Mouse (Mus musculus) midbrain, embryonic 16.5 days (tissue): Measurements from ENCODE around the gene Fgfr2. TPM values are rescaled to one million over a fixed set of nuclear protein-coding genes. Genes with fewer than 3 reads are reported as not detected.
A peak's percentile ranks its signal among the peaks of the same experiment; 100 is the strongest.

ENCODE experiments used
- ATAC-seq: fragments of 200-750 bp; cut with Nextera tagmentation; 2 replicates; pipeline ENCODE4 v1.8.0; 2017; ENCODE audit warnings: moderate TSS enrichment
- H3K27ac ChIP-seq: fragments of 300-500 bp; sonication (generic); 2 replicates; pipeline ENCODE4 v1.5.1; 2014; ENCODE audit warnings: mild to moderate bottlenecking, low read length, mixed read lengths
- H3K27me3 ChIP-seq: fragments of 300-500 bp; sonication (generic); 2 replicates; pipeline ENCODE4 v1.6.1; 2014; ENCODE audit warnings: low read depth, low read length, mixed read lengths; ENCODE audit not compliant: control insufficient read depth, insufficient read depth
- H3K36me3 ChIP-seq: fragments of 300-500 bp; sonication (generic); 2 replicates; pipeline ENCODE4 v1.6.1; 2014; ENCODE audit warnings: mild to moderate bottlenecking, low read length, moderate library complexity, mixed read lengths; ENCODE audit not compliant: control insufficient read depth, insufficient read depth
- H3K4me1 ChIP-seq: fragments of 300-500 bp; sonication (generic); 2 replicates; pipeline ENCODE4 v1.6.1; 2014; ENCODE audit warnings: mild to moderate bottlenecking, low read length, mixed read lengths; ENCODE audit not compliant: control insufficient read depth, insufficient read depth
- H3K4me2 ChIP-seq: fragments of 300-500 bp; sonication (generic); 2 replicates; pipeline ENCODE4 v1.6.1; 2014; ENCODE audit warnings: mild to moderate bottlenecking, low read length, mixed read lengths
- H3K4me3 ChIP-seq: fragments of 300-500 bp; sonication (generic); 2 replicates; pipeline ENCODE4 v1.5.1; 2014; ENCODE audit warnings: low read depth, mild to moderate bottlenecking, low read length, moderate library complexity, mixed read lengths
- H3K9ac ChIP-seq: fragments of 300-500 bp; sonication (generic); 2 replicates; pipeline ENCODE4 v1.6.1; 2014; ENCODE audit warnings: low read depth, low read length, mixed read lengths
- H3K9me3 ChIP-seq: fragments of 300-500 bp; sonication (generic); replicated peaks from 2 replicates; pipeline ENCODE4 v1.6.1; 2014; ENCODE audit warnings: mild to moderate bottlenecking, low read length, mixed read lengths; ENCODE audit not compliant: control insufficient read depth, poor library complexity, severe bottlenecking
- WGBS: fragments of 180-500 bp; shearing (Covaris S2); extraction: QIAGEN DNeasy Blood & Tissue Kit; methylation state at CpG from one replicate; pipeline ENCODE4 v1.1.7; 2014; 5-methylcytosine and 5-hydroxymethylcytosine counted together
- polyA plus RNA-seq: library from polyadenylated mRNA; unstranded; fragments of >200 nt; fragmentation: Nextera tagmentation; extraction: Ambion mirVana; gene quantifications from 2 replicates; pipeline ENCODE4 v1.2.1, GENCODE M21; 2015

Fgfr2 gene
- polyA plus RNA-seq, 1 experiment from 2014 or later: 23.8 TPM

- no peak overlapping the region for H3K4me3 ChIP-seq
- no peak for ATAC-seq
- WGBS: 89% methylated on average over 11 of the region's 11 CpGs
- H3K27ac ChIP-seq: no peak overlapping the region
- H3K4me1 ChIP-seq: 0 out of 2 replicates have a peak, but pooled peaks cover under 1% of the 10 kb centered on the region
- peaks cover 29% of the 10 kb centered on the region for H3K36me3 ChIP-seq
- no peaks in the 10 kb centered on the region for H3K27me3 ChIP-seq
- H3K4me2 ChIP-seq: no peak overlapping the region
- H3K9me3 ChIP-seq: no peaks in the 10 kb centered on the region
- H3K9ac ChIP-seq: no peak overlapping the region
These were observed 2365.8 kb downstream of the Fgfr2 start for GRCm38 (mm10) chr7:130757326-130757865.

- no peak overlapping the region for H3K9ac ChIP-seq
- no peak overlapping the region for H3K27ac ChIP-seq
- WGBS: 86% methylated on average over 7 of the region's 7 CpGs
- H3K4me2 ChIP-seq: no peak overlapping the region
- ATAC-seq: no peak
- no peaks in the 10 kb centered on the region for H3K9me3 ChIP-seq
- H3K27me3 ChIP-seq: no peaks in the 10 kb centered on the region
- no peak overlapping the region for H3K4me3 ChIP-seq
- peaks cover 2% of the 10 kb centered on the region; the same call in 1 of the 2 replicates for H3K4me1 ChIP-seq
- peaks cover 35% of the 10 kb centered on the region for H3K36me3 ChIP-seq
These were observed 2366.8 kb downstream of the Fgfr2 start for GRCm38 (mm10) chr7:130756343-130756835.

DNA sequence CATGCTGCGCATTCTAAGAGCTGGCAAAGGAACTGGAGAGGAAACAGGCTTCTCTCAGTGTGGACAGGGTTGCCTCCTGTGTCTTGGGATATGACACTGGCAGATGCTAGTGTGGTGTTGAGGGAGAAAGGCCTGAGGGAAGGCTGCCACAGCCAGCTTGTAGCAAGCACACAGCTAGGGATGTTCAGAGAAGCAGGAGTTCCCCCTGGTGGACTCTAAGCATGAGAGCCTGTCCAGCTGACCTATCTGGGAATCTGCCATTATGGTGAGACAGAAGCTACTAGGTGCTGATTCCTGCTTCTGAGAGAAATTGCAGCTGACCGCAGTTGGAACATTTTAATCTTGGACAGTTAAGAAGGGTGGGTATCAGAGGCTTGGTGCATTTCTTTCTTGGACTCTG, 2368.4 kb downstream of the Fgfr2 start:
- Histone ChIP-seq H3K27ac (no peak overlapping the region), H3K36me3 (peaks cover 31% of the 10 kb centered on the region), H3K9me3 (no peaks in the 10 kb centered on the region), H3K4me3 (no peak overlapping the region), H3K9ac (no peak overlapping the region), H3K4me2 (no peak overlapping the region), H3K27me3 (no peaks in the 10 kb centered on the region), H3K4me1 (peaks cover 13% of the 10 kb centered on the region)
- ATAC-seq: no peak
- 96% methylated on average over 2 of the region's 2 CpGs for WGBS

DNA sequence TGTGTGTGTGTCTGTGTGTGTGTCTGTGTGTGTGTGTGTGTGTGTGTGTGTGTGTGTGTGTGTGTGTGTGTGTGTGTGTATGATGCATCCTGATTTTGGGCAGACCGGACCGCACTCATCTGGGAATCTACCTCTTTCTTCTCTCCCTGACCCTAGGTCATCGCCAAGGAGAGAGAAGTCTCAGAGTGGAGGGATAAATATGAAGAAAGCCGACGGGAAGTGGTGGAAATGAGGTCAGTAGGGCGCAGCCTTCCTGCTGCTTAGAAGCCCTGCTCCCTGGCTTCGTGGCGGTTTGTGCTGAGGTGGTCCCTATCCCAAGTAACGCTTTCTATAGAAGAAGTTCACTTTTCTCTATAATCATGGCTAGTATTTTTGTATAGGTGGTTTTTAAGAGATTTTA, 2371.5 kb downstream of the Fgfr2 start:
- 50% methylated on average over 8 of the region's 9 CpGs for WGBS
- Histone ChIP-seq H3K9ac (no peak overlapping the region), H3K9me3 (no peaks in the 10 kb centered on the region), H3K27me3 (no peaks in the 10 kb centered on the region), H3K4me3 (no peak overlapping the region), H3K4me1 (peaks cover 14% of the 10 kb centered on the region), H3K27ac (no peak overlapping the region; the same call in 1 of the 2 replicates), H3K36me3 (peaks cover 16% of the 10 kb centered on the region), H3K4me2 (no peak overlapping the region)
- ATAC-seq: no peak

GRCm38 (mm10) chr7:130750752-130751490, 2372.2 kb downstream of the Fgfr2 start:
- H3K4me1 ChIP-seq: peaks cover 14% of the 10 kb centered on the region
- ATAC-seq: peak; percentile 74; the same call in 1 of the 2 replicates
- peak overlapping the region; percentile 78 for H3K27ac ChIP-seq
- no peaks in the 10 kb centered on the region for H3K27me3 ChIP-seq
- H3K4me2 ChIP-seq: no peak overlapping the region
- H3K9ac ChIP-seq: peak overlapping the region; percentile 7; the same call in 1 of the 2 replicates
- H3K36me3 ChIP-seq: peaks cover 15% of the 10 kb centered on the region
- no peak overlapping the region for H3K4me3 ChIP-seq
- no peaks in the 10 kb centered on the region for H3K9me3 ChIP-seq
- 16% methylated on average over 17 of the region's 17 CpGs for WGBS

GRCm38 (mm10) chr7:130749165-130749564, 2374.0 kb downstream of the Fgfr2 start:
- no peak for ATAC-seq
- Histone ChIP-seq H3K4me2 (no peak overlapping the region), H3K27me3 (no peaks in the 10 kb centered on the region), H3K9me3 (no peaks in the 10 kb centered on the region), H3K27ac (peak overlapping the region; percentile 12; the same call in 1 of the 2 replicates), H3K4me3 (no peak overlapping the region), H3K4me1 (peaks cover 14% of the 10 kb centered on the region), H3K9ac (no peak overlapping the region), H3K36me3 (peaks cover 15% of the 10 kb centered on the region)
- WGBS: 96% methylated on average over 4 of the region's 4 CpGs

GRCm38 (mm10) chr7:130743239-130744025, 2379.7 kb downstream of the Fgfr2 start:
- no peak overlapping the region for H3K9ac ChIP-seq
- H3K36me3 ChIP-seq: peaks cover 44% of the 10 kb centered on the region
- 82% methylated on average over 9 of the region's 9 CpGs for WGBS
- no peaks in the 10 kb centered on the region for H3K4me1 ChIP-seq
- H3K4me3 ChIP-seq: no peak overlapping the region
- H3K27me3 ChIP-seq: no peaks in the 10 kb centered on the region
- no peaks in the 10 kb centered on the region for H3K9me3 ChIP-seq
- ATAC-seq: no peak
- H3K4me2 ChIP-seq: no peak overlapping the region
- no peak overlapping the region for H3K27ac ChIP-seq

DNA sequence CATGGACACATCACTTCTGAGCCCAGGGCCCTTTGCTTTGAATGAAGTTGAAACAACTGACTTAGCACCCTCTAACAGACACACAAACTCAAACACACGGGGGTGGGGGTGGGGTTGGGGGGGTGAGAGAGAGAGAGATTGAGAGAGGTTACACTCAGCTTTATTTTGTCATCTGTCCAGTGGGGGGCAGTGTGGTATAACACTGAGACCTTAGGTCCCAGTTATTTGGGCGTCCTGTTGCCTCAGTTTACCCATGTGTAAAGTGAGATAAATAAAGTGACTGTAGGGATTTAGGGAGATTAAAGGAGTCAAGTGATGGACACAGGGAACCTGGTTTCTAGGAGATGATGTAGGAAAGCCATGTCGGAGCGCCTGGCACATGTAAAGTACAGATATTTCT, 2382.1 kb downstream of the Fgfr2 start:
- H3K27ac ChIP-seq: no peak overlapping the region
- H3K36me3 ChIP-seq: peaks cover 50% of the 10 kb centered on the region
- H3K27me3 ChIP-seq: no peaks in the 10 kb centered on the region
- 85% methylated on average over 4 of the region's 4 CpGs for WGBS
- H3K4me2 ChIP-seq: no peak overlapping the region
- ATAC-seq: no peak
- H3K9ac ChIP-seq: no peak overlapping the region
- no peaks in the 10 kb centered on the region for H3K9me3 ChIP-seq
- no peaks in the 10 kb centered on the region for H3K4me1 ChIP-seq
- no peak overlapping the region for H3K4me3 ChIP-seq
